Mouse (Mus musculus) monocyte, adult 2 months (primary cell): ENCODE measurements around the gene Dusp15.

Source experiments
- DNase-seq, 2 experiments: peaks; one replicate each; pipeline ENCODE4 v3.0.0; 2022; ENCODE audit warnings: low spot score in 2 of 2, low read depth in 1 of 2

Gene Dusp15

DNA sequence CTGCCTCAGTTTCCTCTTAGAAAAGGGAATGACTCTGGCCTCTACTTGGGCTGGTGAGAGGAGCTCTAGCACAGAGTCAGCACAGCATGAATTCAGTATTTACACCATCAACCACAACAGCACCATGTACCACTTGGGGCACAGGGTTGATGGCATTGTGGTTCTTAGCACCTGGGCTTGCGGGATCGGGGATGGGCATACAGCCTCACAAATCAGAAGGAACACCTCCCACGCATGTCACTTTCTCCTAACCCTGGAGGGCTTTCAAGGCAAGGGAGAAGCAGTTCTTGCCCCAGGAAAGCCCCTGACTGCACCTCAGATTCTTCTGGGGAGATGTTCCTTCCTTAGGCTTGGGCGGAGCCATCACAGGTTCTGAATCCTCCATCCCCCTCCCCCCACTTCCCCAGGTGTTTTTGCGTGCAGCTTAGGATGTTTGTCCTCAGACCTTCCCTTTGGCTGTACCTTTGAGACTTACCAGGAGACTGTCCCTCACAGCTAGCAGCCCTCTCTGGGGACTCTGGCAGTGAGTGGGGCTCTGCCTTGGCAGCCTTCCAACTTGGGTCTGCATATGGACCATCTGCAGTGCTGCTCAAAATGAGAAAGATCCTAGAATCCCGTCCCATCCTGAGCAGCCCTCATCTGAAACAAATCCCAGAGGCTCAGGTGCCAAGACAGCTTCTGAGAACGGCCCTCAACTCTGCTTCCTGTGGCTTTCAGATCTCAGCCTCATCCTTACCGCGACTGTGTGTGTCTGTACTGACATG, 45.0 kb downstream of the Dusp15 start:
- no peak for DNase-seq

DNA sequence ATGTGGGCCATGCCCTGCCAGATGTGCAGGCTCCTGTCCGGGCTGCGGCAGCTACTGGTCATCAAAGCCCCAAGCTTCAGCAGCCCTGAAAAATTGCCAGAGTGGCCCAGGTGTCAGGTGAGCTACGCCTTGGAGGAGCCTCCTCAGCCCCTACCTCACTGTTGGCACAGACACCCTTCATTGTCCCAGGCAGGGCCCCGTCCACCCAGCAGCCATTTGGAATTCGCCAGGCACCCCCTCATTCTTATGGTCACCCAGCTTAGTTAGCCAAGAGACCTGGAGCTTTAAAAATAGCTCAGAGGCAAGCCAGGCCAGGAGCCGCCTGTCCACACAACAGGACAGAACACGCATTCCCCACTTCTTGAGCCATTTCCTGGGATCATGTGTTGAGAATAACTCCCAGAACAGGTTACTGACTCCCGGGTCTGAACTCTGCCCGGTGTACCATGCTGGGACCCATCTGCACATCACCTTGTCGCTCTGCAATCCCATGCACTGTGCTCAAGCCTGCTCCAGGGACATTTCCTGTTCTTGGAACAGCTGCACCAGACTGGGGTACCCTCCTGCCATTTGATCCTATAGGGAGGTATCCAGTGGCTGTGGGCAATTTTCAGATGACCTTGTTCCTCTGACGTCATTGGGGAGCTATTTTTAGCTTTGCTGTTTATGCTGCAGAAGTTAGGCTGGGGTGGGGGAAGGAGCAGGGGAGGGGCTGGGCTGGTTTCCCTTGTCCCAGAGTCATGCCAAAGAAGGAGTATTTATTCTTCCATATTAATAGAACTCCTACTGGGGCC, 46.3 kb downstream of the Dusp15 start:
- no peak for DNase-seq

DNA sequence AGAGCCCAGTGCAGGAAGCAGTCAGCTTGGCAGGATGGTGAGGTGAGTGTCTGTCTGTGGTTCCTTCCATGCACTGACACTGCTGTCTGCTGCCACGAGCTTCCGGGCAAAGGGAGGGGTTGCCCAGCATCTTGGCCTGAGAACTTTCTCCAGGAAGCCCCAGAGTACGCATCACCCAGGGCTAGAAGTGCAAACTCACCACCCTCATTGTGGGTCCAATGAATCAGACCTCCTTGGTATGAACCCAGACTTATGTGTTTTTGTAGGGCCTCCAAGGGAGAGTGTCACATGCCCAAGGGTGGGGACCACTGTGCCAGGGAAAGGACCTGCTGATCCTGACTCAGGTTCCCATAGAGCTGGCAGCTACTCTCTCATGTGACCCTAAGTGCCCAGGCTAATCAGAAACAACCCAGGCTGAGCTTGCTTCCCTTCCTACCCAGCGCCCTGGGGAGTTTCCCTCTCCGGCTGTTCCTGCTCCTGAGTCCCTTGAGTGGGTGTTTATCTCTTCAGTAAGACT, 47.3 kb downstream of the Dusp15 start:
- no peak for DNase-seq

DNA sequence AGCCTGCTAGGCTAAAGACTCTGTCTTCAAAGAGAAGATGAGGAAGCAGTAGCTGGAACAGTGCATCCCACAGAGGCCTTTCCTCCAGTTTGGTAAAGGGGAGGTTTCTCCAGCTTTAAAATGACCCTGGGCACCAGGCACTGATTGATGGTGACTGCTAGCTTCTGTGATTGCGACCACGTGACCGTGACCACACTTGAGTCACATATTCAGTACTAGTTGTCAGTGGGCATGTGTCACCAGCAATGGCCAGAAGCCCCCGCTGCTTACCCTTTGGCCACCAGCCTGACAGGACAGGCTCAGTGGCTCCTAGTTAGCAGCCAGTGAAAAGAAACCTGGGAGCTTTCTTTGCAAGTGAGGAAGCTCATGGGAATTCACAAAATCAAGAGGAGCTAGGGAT, 47.9 kb downstream of the Dusp15 start:
- DNase-seq = no peak

DNA sequence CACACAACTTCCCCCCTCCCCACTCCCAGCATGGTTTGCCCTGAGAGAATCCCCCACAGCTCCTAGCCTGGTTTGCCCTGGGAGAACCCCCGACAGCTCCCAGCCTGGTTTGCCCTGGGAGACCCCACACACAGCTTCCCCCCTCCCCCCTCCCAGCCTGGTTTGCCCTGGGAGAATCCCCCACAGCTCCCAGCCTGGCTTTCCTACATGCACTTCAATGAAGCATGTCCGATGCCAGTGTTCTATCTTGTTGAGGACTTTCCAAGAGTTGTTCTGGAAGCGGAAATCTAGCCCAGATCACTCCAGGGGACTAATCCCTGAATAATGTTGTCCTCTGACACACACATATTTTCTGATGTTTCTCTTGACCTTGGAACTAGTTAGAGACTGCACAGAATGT, 48.8 kb downstream of the Dusp15 start:
- DNase-seq = no peak

DNA sequence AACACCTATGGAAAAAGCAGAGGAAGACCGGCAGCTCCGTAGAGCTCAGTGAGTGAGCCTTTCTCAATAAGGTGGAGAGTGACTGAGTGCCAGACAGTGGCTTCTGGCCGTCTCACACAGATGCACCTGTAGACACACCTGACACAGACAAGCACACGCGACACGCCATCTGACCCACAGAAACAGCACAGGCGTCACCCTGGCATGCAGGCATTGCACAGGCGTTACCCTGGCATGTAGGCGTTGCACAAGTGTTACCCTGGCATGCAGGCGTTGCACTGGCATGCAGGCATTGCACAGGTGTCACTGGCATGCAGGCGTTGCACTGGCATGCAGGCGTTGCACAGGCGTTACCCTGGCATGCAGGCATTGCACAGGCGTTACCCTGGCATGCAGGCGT, 50.2 kb downstream of the Dusp15 start:
- no peak for DNase-seq

DNA sequence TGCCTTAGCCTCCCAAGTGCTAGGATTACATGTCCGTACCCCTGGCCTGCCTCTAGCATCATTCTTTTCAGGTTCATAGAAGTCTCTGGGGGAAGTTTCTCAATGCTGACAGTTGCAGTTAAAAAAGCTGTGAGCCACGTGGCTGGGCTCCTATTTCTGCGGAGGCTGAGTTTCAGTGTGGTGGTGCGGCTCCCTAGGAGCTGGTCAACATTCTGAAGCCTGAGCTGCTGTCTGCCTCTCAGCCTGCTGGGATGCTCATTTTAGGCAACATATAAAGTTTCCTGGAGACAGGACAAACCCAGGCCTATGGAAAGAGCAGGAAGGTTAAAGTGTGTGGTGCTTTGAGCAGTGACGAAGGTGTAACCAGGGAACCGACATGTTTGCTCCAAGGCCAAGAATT, 52.5 kb downstream of the Dusp15 start:
- DNase-seq = no peak

DNA sequence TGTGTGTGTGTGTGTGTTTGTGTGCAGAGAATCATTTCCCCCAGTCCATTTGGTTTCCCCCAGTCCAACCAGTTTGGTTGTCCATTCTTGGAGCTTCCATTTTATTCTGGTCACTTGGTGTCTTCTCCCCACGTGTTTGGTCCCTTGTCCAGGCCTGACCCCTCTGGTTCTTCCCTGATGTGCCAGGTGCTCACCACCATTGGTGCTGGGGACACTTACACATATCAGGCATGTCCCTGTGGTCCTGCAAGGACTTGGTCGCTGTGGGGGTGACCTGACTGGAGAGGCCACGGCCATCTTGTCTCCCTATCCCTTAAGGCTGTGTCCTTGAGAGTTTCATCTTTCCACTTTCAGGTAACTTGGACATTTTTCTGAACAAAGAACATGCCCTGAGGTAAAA, 54.6 kb downstream of the Dusp15 start:
- DNase-seq = no peak

DNA sequence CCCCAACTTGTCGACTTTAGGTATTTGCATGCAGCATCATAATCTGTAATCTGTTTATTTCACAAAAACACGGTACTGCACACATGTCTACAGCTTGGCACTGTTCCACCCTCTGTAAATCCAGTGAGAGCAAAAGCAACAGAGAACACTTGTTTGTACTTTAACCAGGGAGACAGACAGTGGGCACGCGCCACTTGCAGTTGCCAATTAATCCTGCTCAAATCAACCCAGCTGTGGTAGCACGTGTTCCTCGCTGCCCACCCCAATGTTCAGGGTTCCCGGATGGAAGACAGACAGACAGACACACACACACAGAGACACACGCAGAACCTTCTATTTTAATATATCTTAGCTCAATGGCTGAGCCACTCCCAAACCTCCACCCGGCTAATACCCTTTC, 55.7 kb downstream of the Dusp15 start:
- DNase-seq = no peak
